Mouse (Mus musculus) stomach, postnatal 0 days (tissue): ENCODE measurements around the gene Cd79b. TPM values are rescaled to one million over a fixed set of nuclear protein-coding genes. Genes with fewer than 3 reads are reported as not detected.

ENCODE experiments used
- ATAC-seq: fragments of 200-750 bp; cut with Nextera tagmentation; 2 replicates; pipeline ENCODE4 v1.8.0; 2017; ENCODE audit not compliant: low FRiP score, low TSS enrichment
- DNase-seq: peaks from one replicate; pipeline ENCODE4 v3.0.0-alpha.2; 2016; ENCODE audit warnings: low spot score
- H3K27ac ChIP-seq: fragments of 300-500 bp; sonication (generic); replicated peaks from 2 replicates; pipeline ENCODE4 v1.5.1; 2014; ENCODE audit warnings: mild to moderate bottlenecking, control low read depth
- H3K27me3 ChIP-seq: fragments of 300-500 bp; sonication (generic); 2 replicates; pipeline ENCODE4 v1.6.1; 2014; ENCODE audit warnings: low read length; ENCODE audit not compliant: control insufficient read depth, insufficient read depth
- H3K36me3 ChIP-seq: fragments of 300-500 bp; sonication (generic); 2 replicates; pipeline ENCODE4 v1.6.1; 2014; ENCODE audit warnings: low read length, mixed read lengths; ENCODE audit not compliant: control insufficient read depth, insufficient read depth
- H3K4me1 ChIP-seq: fragments of 300-500 bp; sonication (generic); replicated peaks from 2 replicates; pipeline ENCODE4 v1.6.1; 2014; ENCODE audit warnings: antibody characterized with exemption; ENCODE audit not compliant: control insufficient read depth, insufficient read depth
- H3K4me2 ChIP-seq: fragments of 300-500 bp; sonication (generic); replicated peaks from 2 replicates; pipeline ENCODE4 v1.6.1; 2014; ENCODE audit warnings: low read depth, mild to moderate bottlenecking, control low read depth, moderate library complexity
- H3K4me3 ChIP-seq: fragments of 300-500 bp; sonication (generic); 2 replicates; pipeline ENCODE4 v1.5.1; 2014; ENCODE audit warnings: low read depth, low read length, control low read depth
- H3K9ac ChIP-seq: fragments of 300-500 bp; sonication (generic); 2 replicates; pipeline ENCODE4 v1.6.1; 2014; ENCODE audit warnings: mild to moderate bottlenecking, low read length, control low read depth, mixed read lengths
- H3K9me3 ChIP-seq: fragments of 300-500 bp; sonication (generic); 2 replicates; pipeline ENCODE4 v1.6.1; 2016; ENCODE audit warnings: low read length; ENCODE audit not compliant: control insufficient read depth
- CTCF ChIP-seq: IDR thresholded peaks from 2 replicates; pipeline ENCODE4 v1.5.1; 2016; ENCODE audit warnings: antibody characterized with exemption, low read depth, mild to moderate bottlenecking, moderate library complexity
- EP300 ChIP-seq: optimal IDR thresholded peaks from 2 replicates; pipeline ENCODE3; 2016; ENCODE audit warnings: antibody characterized with exemption
- WGBS: fragments of 180-500 bp; shearing (Covaris S2); extraction: QIAGEN DNeasy Blood & Tissue Kit; methylation state at CpG from one replicate; pipeline ENCODE4 v1.1.7; 2014; 5-methylcytosine and 5-hydroxymethylcytosine counted together
- polyA plus RNA-seq: library from polyadenylated mRNA; unstranded; fragments of >200 nt; fragmentation: Nextera tagmentation; extraction: Ambion mirVana; gene quantifications from 2 replicates; pipeline ENCODE4 v1.2.1, GENCODE M21; 2015

Gene Cd79b
- polyA plus RNA-seq, 1 experiment from 2014 or later = 1.9 TPM

DNA sequence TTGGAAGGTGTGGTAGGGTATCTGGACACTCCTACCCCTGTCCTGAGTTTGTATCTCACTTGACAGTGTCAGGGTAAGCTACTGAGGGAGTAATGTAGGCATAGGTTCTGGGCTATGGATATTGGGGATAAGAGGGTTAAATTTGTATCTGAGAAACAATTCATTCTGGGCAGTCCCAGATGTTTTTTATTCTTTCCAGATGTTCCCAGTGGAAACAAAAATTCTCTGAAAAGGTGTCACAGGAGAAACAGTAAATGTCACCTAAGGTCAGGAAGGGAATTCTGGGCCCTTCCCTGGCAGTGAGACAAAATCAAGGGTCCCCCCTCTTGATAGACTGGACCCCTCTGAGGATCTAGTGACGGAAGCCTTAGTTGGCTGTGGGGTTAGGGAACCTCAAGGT, 1.9 kb upstream of the Cd79b start:
- ATAC-seq (no peak), DNase-seq (no peak)
- H3K27ac ChIP-seq = no peak overlapping the region
- no peak overlapping the region for H3K9ac ChIP-seq
- no peaks in the 10 kb centered on the region for H3K36me3 ChIP-seq
- WGBS = 86% methylated on average over 1 of the region's 1 CpGs
- TF ChIP-seq EP300 = no peak
- TF ChIP-seq CTCF = no peak
- H3K4me2 ChIP-seq = no peak overlapping the region
- H3K27me3 ChIP-seq = no peaks in the 10 kb centered on the region
- H3K9me3 ChIP-seq = no peaks in the 10 kb centered on the region
- H3K4me1 ChIP-seq = no peaks in the 10 kb centered on the region
- H3K4me3 ChIP-seq = no peak overlapping the region

GRCm38 (mm10) chr11:106313533-106313932, 1.0 kb downstream of the Cd79b start:
- no peaks in the 10 kb centered on the region for H3K9me3 ChIP-seq
- WGBS = 44% methylated on average over 5 of the region's 5 CpGs
- H3K27ac ChIP-seq = no peak overlapping the region
- no peaks in the 10 kb centered on the region for H3K4me1 ChIP-seq
- no peaks in the 10 kb centered on the region for H3K36me3 ChIP-seq
- no peak overlapping the region for H3K4me2 ChIP-seq
- DNase-seq (no peak), ATAC-seq (peak; percentile 18; the same call in 1 of the 2 replicates)
- H3K27me3 ChIP-seq = no peaks in the 10 kb centered on the region
- no peak for TF ChIP-seq EP300
- no peak for TF ChIP-seq CTCF
- H3K4me3 ChIP-seq = no peak overlapping the region
- H3K9ac ChIP-seq = no peak overlapping the region

GRCm38 (mm10) chr11:106310123-106310522, 4.4 kb downstream of the Cd79b start:
- no peak for ATAC-seq
- no peak for TF ChIP-seq CTCF
- no peak for TF ChIP-seq EP300
- H3K27me3 ChIP-seq = no peaks in the 10 kb centered on the region
- 68% methylated on average over 5 of the region's 5 CpGs for WGBS
- no peak for DNase-seq
- H3K9ac ChIP-seq = no peak overlapping the region
- H3K4me1 ChIP-seq = no peaks in the 10 kb centered on the region
- H3K9me3 ChIP-seq = no peaks in the 10 kb centered on the region
- H3K4me3 ChIP-seq = no peak overlapping the region
- H3K4me2 ChIP-seq = no peak overlapping the region
- H3K27ac ChIP-seq = no peak overlapping the region
- H3K36me3 ChIP-seq = no peaks in the 10 kb centered on the region

- Histone ChIP-seq H3K4me1 (no peaks in the 10 kb centered on the region), H3K4me3 (no peak overlapping the region), H3K27ac (no peak overlapping the region), H3K9ac (no peak overlapping the region), H3K36me3 (no peaks in the 10 kb centered on the region), H3K4me2 (no peak overlapping the region), H3K9me3 (no peaks in the 10 kb centered on the region), H3K27me3 (no peaks in the 10 kb centered on the region)
- TF ChIP-seq CTCF = no peak
- no peak for TF ChIP-seq EP300
- WGBS = 71% methylated on average over 11 of the region's 11 CpGs
- no peak for ATAC-seq
- no peak for DNase-seq
Observed at GRCm38 (mm10) chr11:106308162-106308561, 6.4 kb downstream of the Cd79b start.

DNA sequence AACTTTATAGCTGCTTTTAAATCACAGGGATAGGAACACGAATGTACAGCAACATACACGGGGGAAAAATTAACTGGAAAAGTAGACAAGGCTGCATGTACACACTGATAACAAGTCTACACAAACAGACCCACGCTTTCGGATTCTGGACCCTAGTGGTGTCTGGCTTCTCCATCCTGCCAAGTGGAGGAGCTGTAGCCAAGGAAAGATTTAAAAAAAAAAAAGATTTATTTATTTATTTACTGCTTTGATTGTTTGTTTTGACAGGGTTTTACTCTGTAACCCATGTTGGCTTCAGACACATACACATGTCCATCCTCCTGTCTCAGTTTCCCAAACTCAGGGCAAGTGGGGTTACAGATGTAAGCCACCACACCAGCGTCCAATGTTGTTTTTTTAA, 7.1 kb downstream of the Cd79b start:
- WGBS = 42% methylated on average over 5 of the region's 5 CpGs
- H3K27ac ChIP-seq = no peak overlapping the region
- TF ChIP-seq EP300 = no peak
- TF ChIP-seq CTCF = no peak
- H3K4me2 ChIP-seq = no peak overlapping the region
- no peak overlapping the region for H3K4me3 ChIP-seq
- no peak overlapping the region for H3K9ac ChIP-seq
- H3K4me1 ChIP-seq = no peaks in the 10 kb centered on the region
- DNase-seq (no peak), ATAC-seq (no peak)
- H3K27me3 ChIP-seq = no peaks in the 10 kb centered on the region
- H3K36me3 ChIP-seq = no peaks in the 10 kb centered on the region
- H3K9me3 ChIP-seq = no peaks in the 10 kb centered on the region

DNA sequence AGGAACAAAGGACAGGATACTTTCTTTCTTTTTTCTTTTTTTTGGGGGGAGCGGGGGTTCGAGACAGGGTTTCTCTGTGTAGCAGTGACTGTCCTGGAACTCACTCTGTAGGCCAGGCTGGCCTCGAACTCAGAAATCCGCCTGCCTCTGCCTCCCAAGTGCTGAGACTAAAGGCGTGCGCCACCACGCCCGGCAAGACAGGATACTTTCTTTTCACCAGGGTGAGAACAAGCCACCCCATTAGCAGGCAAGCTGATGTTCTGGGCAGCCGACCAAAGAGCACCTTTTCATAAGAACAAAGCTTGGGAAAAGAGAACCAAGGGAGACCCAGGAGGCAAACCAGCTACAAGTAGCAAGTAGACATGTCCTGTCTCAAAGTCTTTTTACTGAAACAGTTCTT, 7.8 kb downstream of the Cd79b start:
- no peaks in the 10 kb centered on the region for H3K27me3 ChIP-seq
- H3K9me3 ChIP-seq = no peaks in the 10 kb centered on the region
- no peak overlapping the region for H3K4me2 ChIP-seq
- TF ChIP-seq CTCF (no peak), EP300 (no peak)
- no peaks in the 10 kb centered on the region for H3K36me3 ChIP-seq
- H3K4me1 ChIP-seq = no peaks in the 10 kb centered on the region
- no peak overlapping the region for H3K4me3 ChIP-seq
- no peak overlapping the region for H3K9ac ChIP-seq
- no peak for DNase-seq
- WGBS = 80% methylated on average over 9 of the region's 9 CpGs
- H3K27ac ChIP-seq = no peak overlapping the region
- ATAC-seq = no peak
